Mouse (Mus musculus): ENCODE data around the gene Tbck. TPM values are rescaled to one million over a fixed set of nuclear protein-coding genes. Genes with fewer than 3 reads are reported as not detected.

Gene Tbck
- polyA plus RNA-seq (2016; fragmentation: Nextera tagmentation; extraction: Ambion mirVana): 14.7 and 14.8 TPM in 2 replicates

GRCm38 (mm10) chr3:132683447-132684230, at the start of gene Tbck:
Gene Tbck (plus strand): TSS chr3:132684144.
- peak; percentile 97 for DNase-seq (ENCODE audit: low spot score)
- Histone ChIP-seq H3K9me3 (no peaks in the 10 kb centered on the region), H3K4me3 (peak within 1 kb of the TSS; percentile 87), H3K27me3 (ENCODE audit: insufficient read depth, poor library complexity, severe bottlenecking) (no peaks in the 10 kb centered on the region), H3K36me3 (peaks cover 4% of the 10 kb centered on the region), H3K4me1 (peaks cover 10% of the 10 kb centered on the region), H3K27ac (peak within 1 kb of the TSS; percentile 99)
- under 1% methylated on average over 41 of the region's 42 CpGs for WGBS

- Histone ChIP-seq H3K36me3 (no peaks in the 10 kb centered on the region), H3K4me3 (no peak overlapping the region), H3K27me3 (ENCODE audit: insufficient read depth, poor library complexity, severe bottlenecking) (no peaks in the 10 kb centered on the region), H3K4me1 (no peaks in the 10 kb centered on the region), H3K27ac (no peak overlapping the region), H3K9me3 (no peaks in the 10 kb centered on the region)
- DNase-seq (ENCODE audit: low spot score): no peak
- WGBS: 72% methylated on average over 3 of the region's 3 CpGs
These were observed 46.9 kb upstream of the Tbck start for GRCm38 (mm10) chr3:132637080-132637479.

DNA sequence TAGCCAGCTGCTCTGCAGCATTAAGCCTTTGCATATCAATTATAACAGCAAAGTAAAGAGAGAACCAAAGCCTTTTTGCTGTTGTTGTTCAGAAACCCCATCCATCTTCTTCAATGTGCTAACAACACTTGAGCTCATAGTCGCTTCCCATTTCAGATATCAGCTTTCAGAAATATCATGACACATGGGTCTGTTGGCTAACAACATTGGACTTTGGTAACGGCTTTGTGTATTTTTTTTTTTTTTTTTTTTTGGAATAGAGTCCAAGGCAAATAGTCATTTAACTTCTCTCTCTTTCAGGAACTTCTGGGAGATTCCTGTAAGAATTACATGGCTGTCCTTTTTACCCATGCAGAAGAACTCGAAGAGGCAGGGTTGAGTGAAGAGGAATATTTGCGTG, 39.9 kb upstream of the Tbck start:
- 80% methylated on average over 4 of the region's 4 CpGs for WGBS
- Histone ChIP-seq H3K36me3 (no peaks in the 10 kb centered on the region), H3K4me3 (no peak overlapping the region), H3K27ac (no peak overlapping the region), H3K9me3 (no peaks in the 10 kb centered on the region), H3K27me3 (ENCODE audit: insufficient read depth, poor library complexity, severe bottlenecking) (no peaks in the 10 kb centered on the region), H3K4me1 (no peaks in the 10 kb centered on the region)
- no peak for DNase-seq (ENCODE audit: low spot score)

- Histone ChIP-seq H3K4me3 (no peak overlapping the region), H3K27me3 (ENCODE audit: insufficient read depth, poor library complexity, severe bottlenecking) (no peaks in the 10 kb centered on the region), H3K4me1 (no peaks in the 10 kb centered on the region), H3K27ac (no peak overlapping the region), H3K36me3 (no peaks in the 10 kb centered on the region), H3K9me3 (no peaks in the 10 kb centered on the region)
- DNase-seq (ENCODE audit: low spot score): no peak
- 32% methylated on average over 1 of the region's 1 CpGs for WGBS
These were observed 37.1 kb upstream of the Tbck start for GRCm38 (mm10) chr3:132646814-132647213.

GRCm38 (mm10) chr3:132649368-132649767, 34.6 kb upstream of the Tbck start:
- H3K9me3 ChIP-seq: no peaks in the 10 kb centered on the region
- no peaks in the 10 kb centered on the region for H3K4me1 ChIP-seq
- H3K27ac ChIP-seq: no peak overlapping the region
- no peaks in the 10 kb centered on the region for H3K36me3 ChIP-seq
- WGBS: 88% methylated on average over 7 of the region's 7 CpGs
- no peaks in the 10 kb centered on the region for H3K27me3 ChIP-seq (ENCODE audit: insufficient read depth, poor library complexity, severe bottlenecking)
- no peak for DNase-seq (ENCODE audit: low spot score)
- no peak overlapping the region for H3K4me3 ChIP-seq

DNA sequence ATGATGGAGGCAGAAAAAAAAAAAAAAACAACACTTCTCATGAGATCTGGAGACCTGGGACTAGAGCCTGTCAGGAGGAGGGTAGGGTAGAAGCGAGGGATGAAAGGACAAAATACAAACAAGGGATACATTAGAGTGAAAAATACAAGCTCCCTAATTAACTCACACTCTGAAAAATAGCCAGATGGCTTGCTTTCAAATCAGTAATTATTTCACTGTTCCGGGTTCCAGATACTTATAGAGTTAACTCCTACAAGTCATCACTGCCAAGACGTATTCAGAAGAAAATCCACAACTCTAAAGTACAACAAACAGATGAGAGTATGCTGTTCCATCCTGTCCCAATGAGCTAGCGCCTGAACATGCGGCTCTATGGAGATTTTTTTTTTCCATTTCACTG, 33.8 kb upstream of the Tbck start:
- DNase-seq (ENCODE audit: low spot score): no peak

DNA sequence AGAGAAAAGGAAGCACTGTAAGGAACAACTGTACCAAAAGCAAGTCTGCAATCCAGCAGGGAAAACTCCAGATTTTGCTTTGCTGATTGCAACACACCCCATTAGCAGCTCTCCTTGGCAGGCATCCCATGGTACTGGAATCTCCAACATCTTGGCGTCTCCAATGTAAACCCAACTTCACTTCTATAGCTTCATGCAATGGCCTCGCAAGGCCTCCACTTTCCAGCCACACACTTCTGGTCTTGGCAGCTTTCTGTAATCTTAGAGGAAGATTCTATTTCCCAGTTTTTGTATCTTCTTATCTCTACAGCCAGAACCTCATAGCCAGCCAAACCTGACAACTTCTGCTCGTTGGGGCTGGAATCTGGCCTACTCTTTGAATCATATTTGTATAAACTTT, 32.2 kb upstream of the Tbck start:
- DNase-seq (ENCODE audit: low spot score): no peak
- WGBS: 83% methylated on average over 3 of the region's 3 CpGs
- Histone ChIP-seq H3K27ac (no peak overlapping the region), H3K27me3 (ENCODE audit: insufficient read depth, poor library complexity, severe bottlenecking) (no peaks in the 10 kb centered on the region), H3K4me1 (no peaks in the 10 kb centered on the region), H3K9me3 (no peaks in the 10 kb centered on the region), H3K4me3 (no peak overlapping the region), H3K36me3 (no peaks in the 10 kb centered on the region)

More for the DNA sequence above, 33.8 kb upstream of the Tbck start:
- H3K27me3 ChIP-seq (ENCODE audit: insufficient read depth, poor library complexity, severe bottlenecking): no peaks in the 10 kb centered on the region
- no peak overlapping the region for H3K4me3 ChIP-seq
- no peaks in the 10 kb centered on the region for H3K36me3 ChIP-seq
- H3K9me3 ChIP-seq: no peaks in the 10 kb centered on the region
- no peaks in the 10 kb centered on the region for H3K4me1 ChIP-seq
- no peak overlapping the region for H3K27ac ChIP-seq
- WGBS: 83% methylated on average over 5 of the region's 5 CpGs

GRCm38 (mm10) chr3:132653959-132654358, 30.0 kb upstream of the Tbck start:
- Histone ChIP-seq H3K36me3 (peaks cover 5% of the 10 kb centered on the region), H3K27me3 (ENCODE audit: insufficient read depth, poor library complexity, severe bottlenecking) (no peaks in the 10 kb centered on the region), H3K4me1 (no peaks in the 10 kb centered on the region), H3K27ac (no peak overlapping the region), H3K9me3 (no peaks in the 10 kb centered on the region), H3K4me3 (no peak overlapping the region)
- DNase-seq (ENCODE audit: low spot score): no peak
- 84% methylated on average over 7 of the region's 7 CpGs for WGBS

DNA sequence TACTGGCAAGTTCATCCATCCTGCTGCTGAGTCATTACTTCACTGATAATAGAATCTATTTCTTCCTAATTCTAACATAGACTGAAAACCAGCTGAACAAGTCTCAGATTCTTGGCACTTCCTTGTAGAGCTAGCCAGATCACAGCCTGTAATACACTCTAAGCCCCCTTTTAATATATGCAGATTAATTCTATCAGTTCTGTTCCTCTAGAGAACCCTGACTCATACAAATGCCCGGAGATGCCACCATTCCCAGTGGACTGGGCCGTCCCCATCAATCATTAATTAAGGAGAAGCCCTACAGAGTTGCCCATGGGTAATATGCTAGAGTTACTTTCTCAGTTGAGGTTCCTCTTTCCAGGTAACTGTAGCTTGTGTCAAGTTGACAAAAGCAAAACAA, 28.0 kb upstream of the Tbck start:
- DNase-seq (ENCODE audit: low spot score): no peak

GRCm38 (mm10) chr3:132677494-132677893, 6.5 kb upstream of the Tbck start:
- no peak overlapping the region for H3K27ac ChIP-seq
- DNase-seq (ENCODE audit: low spot score): no peak
- H3K36me3 ChIP-seq: peaks cover 27% of the 10 kb centered on the region
- H3K9me3 ChIP-seq: no peaks in the 10 kb centered on the region
- H3K27me3 ChIP-seq (ENCODE audit: insufficient read depth, poor library complexity, severe bottlenecking): no peaks in the 10 kb centered on the region
- peaks cover 2% of the 10 kb centered on the region for H3K4me1 ChIP-seq
- 85% methylated on average over 2 of the region's 2 CpGs for WGBS
- H3K4me3 ChIP-seq: no peak overlapping the region

More for the DNA sequence above, 28.0 kb upstream of the Tbck start:
- 88% methylated on average over 2 of the region's 2 CpGs for WGBS
- Histone ChIP-seq H3K9me3 (no peaks in the 10 kb centered on the region), H3K4me3 (no peak overlapping the region), H3K4me1 (no peaks in the 10 kb centered on the region), H3K27me3 (ENCODE audit: insufficient read depth, poor library complexity, severe bottlenecking) (no peaks in the 10 kb centered on the region), H3K27ac (no peak overlapping the region), H3K36me3 (peaks cover 23% of the 10 kb centered on the region)

GRCm38 (mm10) chr3:132684231-132684928, 436 bp downstream of the Tbck start, which contains the start of gene Aimp1:
Gene Aimp1 (minus strand): TSS chr3:132684370.
- peak within 1 kb of the TSS; percentile 87 for H3K4me3 ChIP-seq
- WGBS: 2% methylated on average over 27 of the region's 27 CpGs
- H3K4me1 ChIP-seq: peaks cover 10% of the 10 kb centered on the region
- H3K9me3 ChIP-seq: no peaks in the 10 kb centered on the region
- H3K27ac ChIP-seq: peak within 1 kb of the TSS; percentile 99
- no peak for DNase-seq (ENCODE audit: low spot score)
- peaks cover 4% of the 10 kb centered on the region for H3K36me3 ChIP-seq
- no peaks in the 10 kb centered on the region for H3K27me3 ChIP-seq (ENCODE audit: insufficient read depth, poor library complexity, severe bottlenecking)

DNA sequence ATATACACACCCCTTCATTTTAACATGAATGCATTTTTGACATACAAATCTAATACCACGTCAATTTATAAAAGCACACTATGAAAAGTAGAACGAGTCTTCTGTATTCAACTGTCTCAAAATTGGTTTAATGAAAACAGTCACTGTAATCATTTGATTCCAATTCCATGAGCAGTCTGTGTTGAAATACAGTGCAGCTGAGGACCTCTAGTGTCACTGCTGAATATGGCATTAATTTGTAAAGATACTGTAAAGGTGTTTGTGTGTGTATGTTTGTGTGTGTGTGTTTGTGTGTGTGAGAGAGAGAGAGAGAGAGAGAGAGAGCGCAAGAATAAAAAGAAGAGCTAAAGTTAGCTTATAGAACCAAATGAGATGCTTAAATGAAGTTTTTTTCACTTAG, 17.4 kb downstream of the Tbck start:
- Histone ChIP-seq H3K27ac (no peak overlapping the region), H3K4me1 (no peaks in the 10 kb centered on the region), H3K27me3 (ENCODE audit: insufficient read depth, poor library complexity, severe bottlenecking) (no peaks in the 10 kb centered on the region), H3K9me3 (no peaks in the 10 kb centered on the region), H3K36me3 (no peaks in the 10 kb centered on the region), H3K4me3 (no peak overlapping the region)
- no peak for DNase-seq (ENCODE audit: low spot score)
- 71% methylated on average over 3 of the region's 3 CpGs for WGBS

- H3K9me3 ChIP-seq: no peaks in the 10 kb centered on the region
- WGBS: 84% methylated on average over 3 of the region's 3 CpGs
These were observed 20.3 kb downstream of the Tbck start for GRCm38 (mm10) chr3:132704216-132704615.

More at GRCm38 (mm10) chr3:132704216-132704615, 20.3 kb downstream of the Tbck start:
- DNase-seq (ENCODE audit: low spot score): no peak
- Histone ChIP-seq H3K27me3 (ENCODE audit: insufficient read depth, poor library complexity, severe bottlenecking) (no peaks in the 10 kb centered on the region), H3K27ac (no peak overlapping the region), H3K4me1 (no peaks in the 10 kb centered on the region), H3K4me3 (no peak overlapping the region), H3K36me3 (no peaks in the 10 kb centered on the region)

All from heart, embryonic 10.5 days (tissue).